Mouse (Mus musculus) liver, postnatal 0 days (tissue): Measurements from ENCODE around the gene Osbp.

Experiments
- CTCF ChIP-seq: sonication (generic); IDR thresholded peaks from 2 replicates; pipeline ENCODE4 v1.5.1; 2016; ENCODE audit warnings: antibody characterized with exemption, low read depth
- EP300 ChIP-seq: IDR thresholded peaks from 2 replicates; pipeline ENCODE4 v1.6.1; 2016; ENCODE audit warnings: antibody characterized with exemption, low read depth, mild to moderate bottlenecking

DNA sequence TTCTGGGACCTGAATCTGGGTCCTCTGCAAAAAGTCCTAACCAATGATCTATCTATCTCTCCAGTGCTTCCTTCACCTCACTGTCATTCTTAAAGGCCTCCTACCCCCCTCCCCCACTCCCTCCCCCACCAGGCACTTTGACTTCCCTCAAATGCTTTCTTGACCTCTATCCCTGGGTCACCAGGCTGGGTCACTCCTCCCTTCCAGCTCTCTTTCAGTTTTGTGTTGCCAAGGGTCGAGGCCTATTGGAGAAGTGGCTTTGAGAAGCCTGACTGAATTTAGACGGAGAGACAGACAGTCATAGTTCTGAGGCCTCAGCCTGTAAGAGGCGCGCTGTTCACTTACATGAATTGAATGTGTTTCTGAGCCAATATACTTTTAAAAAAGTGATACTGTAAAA lies 50.5 kb downstream of the Osbp start:
- TF ChIP-seq EP300 (no peak), CTCF (no peak)
